8 mouse cellular contexts compared by ENCODE assay signal in genomic region chr3:85970742-85971598, GRCm38 (mm10). TPM values are rescaled to one million over a fixed set of nuclear protein-coding genes. Genes with fewer than 3 reads are reported as not detected.
DNase-seq lines count a peak whose midpoint lies in the region; ATAC-seq and TF ChIP-seq lines count a peak whose summit lies in the region.

Gene Sh3d19 (plus strand): TSS chr3:85971109.

- H3K79me3 ChIP-seq in C2C12 (ENCODE audit: low read depth): no peaks in the 10 kb centered on the region

- H3K36me3 ChIP-seq in C2C12 (ENCODE audit: control insufficient read depth, insufficient read depth): no peaks in the 10 kb centered on the region
- H3K36me3 ChIP-seq in forebrain, embryonic 11.5 days (ENCODE audit: control insufficient read depth, insufficient read depth, low read length): no peaks in the 10 kb centered on the region
- no peaks in the 10 kb centered on the region for H3K36me3 ChIP-seq in heart, embryonic 12.5 days
- H3K36me3 ChIP-seq in kidney, postnatal 0 days (ENCODE audit: insufficient read depth, low read length): no peaks in the 10 kb centered on the region
- H3K36me3 ChIP-seq in liver, adult 2 months (ENCODE audit: control insufficient read depth, insufficient read depth, low read length): no peaks in the 10 kb centered on the region
- H3K36me3 ChIP-seq in midbrain, postnatal 0 days (ENCODE audit: insufficient read depth, low read length): no peaks in the 10 kb centered on the region

- peak within 1 kb of the TSS; percentile 85 for H3K4me2 ChIP-seq in forebrain, embryonic 11.5 days (ENCODE audit: low read depth, low read length, severe bottlenecking)
- H3K4me2 ChIP-seq in heart, embryonic 12.5 days: peak within 1 kb of the TSS; percentile 79
- H3K4me2 ChIP-seq in kidney, postnatal 0 days (ENCODE audit: low read length): peak within 1 kb of the TSS; percentile 90
- H3K4me2 ChIP-seq in midbrain, postnatal 0 days (ENCODE audit: low read depth, low read length, poor library complexity, severe bottlenecking): peak within 1 kb of the TSS; percentile 88

- peak within 1 kb of the TSS; percentile 82 for H3ac ChIP-seq in C2C12 (ENCODE audit: control insufficient read depth, insufficient read length, low read depth)

- ATAC-seq in forebrain, embryonic 11.5 days (replicated peaks; ENCODE audit: low FRiP score): peak; percentile 92
- ATAC-seq in heart, embryonic 12.5 days (ENCODE audit: insufficient number of reproducible peaks, low FRiP score): peak; percentile 91
- peak; percentile 84 for ATAC-seq in kidney, postnatal 0 days (replicated peaks; ENCODE audit: low FRiP score, low read depth)
- peak; percentile 89 for ATAC-seq in midbrain, postnatal 0 days (ENCODE audit: low FRiP score)

- peak; percentile 32 for DNase-seq in brain, embryonic 18.5 days (ENCODE audit: low read depth, low spot score)
- DNase-seq in forebrain, embryonic 11.5 days (ENCODE audit: low spot score): peak; percentile 85
- DNase-seq in kidney, postnatal 0 days (ENCODE audit: low spot score): peak; percentile 92
- DNase-seq in liver, adult 2 months (ENCODE audit: extremely low read depth, low read depth, low spot score): peak; percentile 91
- peak; percentile 65 for DNase-seq in midbrain, postnatal 0 days (ENCODE audit: low spot score)
- peak; percentile 31 for DNase-seq in telencephalon, adult 2 months (ENCODE audit: low read depth, low spot score)

- H3K27me3 ChIP-seq in C2C12 (ENCODE audit: control insufficient read depth, insufficient read depth, insufficient read length): no peaks in the 10 kb centered on the region
- H3K27me3 ChIP-seq in forebrain, embryonic 11.5 days (ENCODE audit: control insufficient read depth, insufficient read depth, low read length): no peaks in the 10 kb centered on the region
- no peaks in the 10 kb centered on the region for H3K27me3 ChIP-seq in heart, embryonic 12.5 days (replicated peaks)
- H3K27me3 ChIP-seq in kidney, postnatal 0 days (ENCODE audit: insufficient read depth, low read length): no peaks in the 10 kb centered on the region
- H3K27me3 ChIP-seq in liver, adult 2 months (ENCODE audit: control insufficient read depth, insufficient read depth, low read length): no peaks in the 10 kb centered on the region
- H3K27me3 ChIP-seq in midbrain, postnatal 0 days (ENCODE audit: insufficient read depth, low read length): no peaks in the 10 kb centered on the region

- no peaks in the 10 kb centered on the region for H3K9me3 ChIP-seq in forebrain, embryonic 11.5 days (ENCODE audit: control insufficient read depth, low read length)
- H3K9me3 ChIP-seq in heart, embryonic 12.5 days (replicated peaks): no peaks in the 10 kb centered on the region
- H3K9me3 ChIP-seq in kidney, postnatal 0 days (replicated peaks; ENCODE audit: low read length): no peaks in the 10 kb centered on the region
- no peaks in the 10 kb centered on the region for H3K9me3 ChIP-seq in midbrain, postnatal 0 days (ENCODE audit: low read length)

- H3K4me3 ChIP-seq in C2C12 (ENCODE audit: insufficient read depth, poor library complexity, severe bottlenecking): peak within 1 kb of the TSS; percentile 46
- peak within 1 kb of the TSS; percentile 70 for H3K4me3 ChIP-seq in forebrain, embryonic 11.5 days (ENCODE audit: low read depth, low read length)
- H3K4me3 ChIP-seq in heart, embryonic 12.5 days: peak within 1 kb of the TSS; percentile 89
- H3K4me3 ChIP-seq in kidney, postnatal 0 days (replicated peaks; ENCODE audit: low read depth, low read length): peak within 1 kb of the TSS; percentile 93
- H3K4me3 ChIP-seq in liver, adult 2 months (ENCODE audit: insufficient read depth, low read depth, low read length): peak within 1 kb of the TSS; percentile 80
- H3K4me3 ChIP-seq in midbrain, postnatal 0 days (ENCODE audit: low read depth, low read length): peak within 1 kb of the TSS; percentile 90

- under 1% methylated on average over 58 of the region's 73 CpGs for WGBS in forebrain, embryonic 11.5 days
- under 1% methylated on average over 58 of the region's 73 CpGs for WGBS in heart, embryonic 12.5 days
- under 1% methylated on average over 34 of the region's 73 CpGs for WGBS in kidney, postnatal 0 days
- under 1% methylated on average over 73 of the region's 73 CpGs for WGBS in liver, adult 2 months
- 0% methylated on average over 24 of the region's 73 CpGs for WGBS in midbrain, postnatal 0 days

- peak within 1 kb of the TSS; percentile 83 for H3K9ac ChIP-seq in forebrain, embryonic 11.5 days (ENCODE audit: low read length)
- H3K9ac ChIP-seq in heart, embryonic 12.5 days: peak within 1 kb of the TSS; percentile 92
- H3K9ac ChIP-seq in kidney, postnatal 0 days (ENCODE audit: low read depth, low read length): peak within 1 kb of the TSS; percentile 95
- peak within 1 kb of the TSS; percentile 93 for H3K9ac ChIP-seq in liver, adult 2 months (ENCODE audit: low read depth, low read length)
- peak within 1 kb of the TSS; percentile 95 for H3K9ac ChIP-seq in midbrain, postnatal 0 days (replicated peaks; ENCODE audit: low read length, poor library complexity, severe bottlenecking)

- TF ChIP-seq POLR2A in liver, adult 2 months (IDR thresholded peaks at IDR 0.05; ENCODE audit: extremely low read depth, insufficient read depth, low read length): peak; percentile 95

- H3K79me2 ChIP-seq in C2C12 (ENCODE audit: control insufficient read depth, insufficient read depth): peaks cover 13% of the 10 kb centered on the region
- peaks cover 8% of the 10 kb centered on the region; the same call in 1 of the 2 replicates for H3K79me2 ChIP-seq in liver, adult 2 months (ENCODE audit: control insufficient read depth, insufficient read depth, low read length)

- no peak within 1 kb of the TSS for H3K27ac ChIP-seq in forebrain, embryonic 11.5 days (ENCODE audit: low read depth, low read length)
- H3K27ac ChIP-seq in heart, embryonic 12.5 days (ENCODE audit: poor library complexity, severe bottlenecking): peak within 1 kb of the TSS; percentile 53; the same call in 1 of the 2 replicates
- H3K27ac ChIP-seq in kidney, postnatal 0 days: peak within 1 kb of the TSS; percentile 95
- peak within 1 kb of the TSS; percentile 89 for H3K27ac ChIP-seq in liver, adult 2 months (replicated peaks; ENCODE audit: insufficient read depth, low read depth, low read length)
- peak within 1 kb of the TSS; percentile 67 for H3K27ac ChIP-seq in midbrain, postnatal 0 days (ENCODE audit: low read depth, low read length)

- H3K4me1 ChIP-seq in forebrain, embryonic 11.5 days (replicated peaks; ENCODE audit: control insufficient read depth, insufficient read depth, low read length): peaks cover 4% of the 10 kb centered on the region
- H3K4me1 ChIP-seq in heart, embryonic 12.5 days (replicated peaks): peaks cover 19% of the 10 kb centered on the region
- no peaks in the 10 kb centered on the region for H3K4me1 ChIP-seq in kidney, postnatal 0 days (replicated peaks; ENCODE audit: insufficient read depth, low read length)
- H3K4me1 ChIP-seq in liver, adult 2 months (ENCODE audit: control insufficient read depth, insufficient read depth, low read length): peaks cover 9% of the 10 kb centered on the region
- H3K4me1 ChIP-seq in midbrain, postnatal 0 days (ENCODE audit: insufficient read depth, low read length): no peaks in the 10 kb centered on the region

- no peak for TF ChIP-seq CTCF in C2C12 (IDR thresholded peaks at IDR 0.05; ENCODE audit: control insufficient read depth, insufficient read depth, insufficient read length)
- TF ChIP-seq CTCF in kidney, postnatal 0 days (IDR thresholded peaks at IDR 0.05; ENCODE audit: low read depth): no peak
- TF ChIP-seq CTCF in liver, adult 2 months (IDR thresholded peaks at IDR 0.05; ENCODE audit: low read depth, low read length): no peak
- no peak for TF ChIP-seq CTCF in midbrain, postnatal 0 days (IDR thresholded peaks at IDR 0.05)

TF ChIP-seq in C2C12, 6 proteins besides CTCF, POLR2A, EP300 and RAD21:
- TF ChIP-seq CEBPB (IDR thresholded peaks at IDR 0.05; ENCODE audit: low read depth) (peak; percentile 57), MYOD1 (IDR thresholded peaks at IDR 0.05; ENCODE audit: control insufficient read depth, insufficient read length, low read depth) (no peak), MAX (IDR thresholded peaks at IDR 0.05) (no peak), USF1 (IDR thresholded peaks at IDR 0.05; ENCODE audit: low read depth) (no peak)

RNA-seq across cellular contexts. Expression of gene Sh3d19, which starts in this region (rescaled TPM):
- 5.7 TPM for polyA plus RNA-seq in C2C12 (2012; fragmentation: generic; extraction: Trizol)
- 10.9 and 11.0 TPM in 2 replicates for polyA plus RNA-seq in forebrain, embryonic 11.5 days (2014; fragmentation: Nextera tagmentation; extraction: Ambion mirVana)
- polyA plus RNA-seq in heart, embryonic 12.5 days (2016; fragmentation: Nextera tagmentation; extraction: Ambion mirVana): 16.6 and 16.9 TPM in 2 replicates
- polyA plus RNA-seq in kidney, postnatal 0 days (2015; fragmentation: Nextera tagmentation; extraction: Ambion mirVana): 24.2 and 29.0 TPM in 2 replicates
- total RNA-seq in liver, adult 2 months (2014; rRNA removed): 40.1 and 58.3 TPM in 2 replicates
- 52.0 and 55.3 TPM in 2 replicates for polyA plus RNA-seq in liver, adult 2 months (2012; rRNA removed)
- 25.1 and 32.0 TPM in 2 replicates for total RNA-seq in midbrain, postnatal 0 days (2014; rRNA removed)
- polyA plus RNA-seq in midbrain, postnatal 0 days (2015; fragmentation: Nextera tagmentation; extraction: Ambion mirVana): 13.5 and 13.8 TPM in 2 replicates

Comparison
In these comparisons a context has a peak if more than half of its experiments do, and no peak if none do; other contexts are left out.
1. DNase-seq: peak in every context shown above with its lines; median percentile 92 in kidney, postnatal 0 days; 91 in liver, adult 2 months; 85 in forebrain, embryonic 11.5 days; 65 in midbrain, postnatal 0 days; 32 in brain, embryonic 18.5 days; 31 in telencephalon, adult 2 months.